Mouse (Mus musculus): Measurements from ENCODE around the gene Cog2.

- TF ChIP-seq CTCF (conservative IDR thresholded peaks at IDR 0.05; ENCODE audit: low read length) (no peak), POU5F1 (IDR thresholded peaks at IDR 0.05; ENCODE audit: borderline replicate concordance, low read length) (no peak)
Measured at GRCm38 (mm10) chr8:124494955-124495354, 25.6 kb upstream of the Cog2 start.

All from E14TG2a.4 (cell line).